Mouse (Mus musculus): Measurements from ENCODE around the gene Vipr1. TPM values are rescaled to one million over a fixed set of nuclear protein-coding genes. Genes with fewer than 3 reads are reported as not detected.

Vipr1 gene
- polyA plus RNA-seq, 1 experiment from 2014 or later = 6.8 TPM

GRCm38 (mm10) chr9:121718792-121719318, 76.3 kb downstream of the Vipr1 start, which contains the start of gene Nktr:
Gene Nktr, plus strand, starts transcription at chr9:121719169.
- Histone ChIP-seq H3K36me3 (ENCODE audit: control insufficient read depth, insufficient read depth, low read length) (no peaks in the 10 kb centered on the region), H3K9ac (ENCODE audit: low read depth, low read length) (peak within 1 kb of the TSS; percentile 98), H3K27ac (ENCODE audit: low read length) (peak within 1 kb of the TSS; percentile 98), H3K4me3 (ENCODE audit: low read length) (peak within 1 kb of the TSS; percentile 94), H3K9me3 (ENCODE audit: control insufficient read depth, low read length) (no peaks in the 10 kb centered on the region), H3K4me2 (ENCODE audit: low read depth, low read length) (peak within 1 kb of the TSS; percentile 94), H3K27me3 (replicated peaks; ENCODE audit: control insufficient read depth, insufficient read depth, low read length) (no peaks in the 10 kb centered on the region), H3K4me1 (ENCODE audit: control insufficient read depth, insufficient read depth, low read length) (peaks cover 3% of the 10 kb centered on the region; the same call in 1 of the 2 replicates)
- under 1% methylated on average over 60 of the region's 61 CpGs for WGBS
- ATAC-seq = peak; percentile 99

- H3K4me1 ChIP-seq (ENCODE audit: control insufficient read depth, insufficient read depth, low read length) = peaks cover 3% of the 10 kb centered on the region; the same call in 1 of the 2 replicates
- H3K4me3 ChIP-seq (ENCODE audit: low read length) = peak overlapping the region; percentile 94
- no peaks in the 10 kb centered on the region for H3K27me3 ChIP-seq (replicated peaks; ENCODE audit: control insufficient read depth, insufficient read depth, low read length)
- H3K9ac ChIP-seq (ENCODE audit: low read depth, low read length) = peak overlapping the region; percentile 98
- no peaks in the 10 kb centered on the region for H3K9me3 ChIP-seq (ENCODE audit: control insufficient read depth, low read length)
- WGBS = under 1% methylated on average over 60 of the region's 87 CpGs
- no peaks in the 10 kb centered on the region for H3K36me3 ChIP-seq (ENCODE audit: control insufficient read depth, insufficient read depth, low read length)
- peak; percentile 58 for ATAC-seq
- H3K27ac ChIP-seq (ENCODE audit: low read length) = peak overlapping the region; percentile 98
- H3K4me2 ChIP-seq (ENCODE audit: low read depth, low read length) = peak overlapping the region; percentile 94
Measured at GRCm38 (mm10) chr9:121719347-121720331, 77.1 kb downstream of the Vipr1 start.

Other genes with a start within 250 kb of the Vipr1 start
- 65.7 and 70.7 TPM in 2 replicates for gene Cck, start 147.0 kb upstream of the Vipr1 start, polyA plus RNA-seq (2015; fragmentation: Nextera tagmentation; extraction: Ambion mirVana)
- not detected in 2 replicates for gene Lyzl4, start 620 bp upstream of the Vipr1 start, polyA plus RNA-seq (2015; fragmentation: Nextera tagmentation; extraction: Ambion mirVana)
- gene Sec22c, start 62.8 kb downstream of the Vipr1 start, polyA plus RNA-seq (2015; fragmentation: Nextera tagmentation; extraction: Ambion mirVana) = 16.1 and 16.4 TPM in 2 replicates
- 124 and 144 TPM in 2 replicates for gene Ss18l2, start 67.6 kb downstream of the Vipr1 start, polyA plus RNA-seq (2015; fragmentation: Nextera tagmentation; extraction: Ambion mirVana)
- gene Nktr, start 76.5 kb downstream of the Vipr1 start, polyA plus RNA-seq (2015; fragmentation: Nextera tagmentation; extraction: Ambion mirVana) = 44.8 and 46.3 TPM in 2 replicates
- gene Zfp651, start 116.6 kb downstream of the Vipr1 start, polyA plus RNA-seq (2015; fragmentation: Nextera tagmentation; extraction: Ambion mirVana) = 4.0 and 4.8 TPM in 2 replicates
- 0.27 and 0.32 TPM in 2 replicates for gene Klhl40, start 134.9 kb downstream of the Vipr1 start, polyA plus RNA-seq (2015; fragmentation: Nextera tagmentation; extraction: Ambion mirVana)
- 1.2 and 2.1 TPM in 2 replicates for gene Hhatl, start 149.8 kb downstream of the Vipr1 start, polyA plus RNA-seq (2015; fragmentation: Nextera tagmentation; extraction: Ambion mirVana)
- gene Ccdc13, start 196.7 kb downstream of the Vipr1 start, polyA plus RNA-seq (2015; fragmentation: Nextera tagmentation; extraction: Ambion mirVana) = 0.66 and 0.81 TPM in 2 replicates
- 149 and 162 TPM in 2 replicates for gene Higd1a, start 215.6 kb downstream of the Vipr1 start, polyA plus RNA-seq (2015; fragmentation: Nextera tagmentation; extraction: Ambion mirVana)

Measured in intestine, embryonic 16.5 days (tissue).